Mouse (Mus musculus): ENCODE data around the gene Ptpn12. TPM values are rescaled to one million over a fixed set of nuclear protein-coding genes. Genes with fewer than 3 reads are reported as not detected.

Ptpn12 gene
- polyA plus RNA-seq, 1 experiment from 2014 or later = 15.3 TPM

DNA sequence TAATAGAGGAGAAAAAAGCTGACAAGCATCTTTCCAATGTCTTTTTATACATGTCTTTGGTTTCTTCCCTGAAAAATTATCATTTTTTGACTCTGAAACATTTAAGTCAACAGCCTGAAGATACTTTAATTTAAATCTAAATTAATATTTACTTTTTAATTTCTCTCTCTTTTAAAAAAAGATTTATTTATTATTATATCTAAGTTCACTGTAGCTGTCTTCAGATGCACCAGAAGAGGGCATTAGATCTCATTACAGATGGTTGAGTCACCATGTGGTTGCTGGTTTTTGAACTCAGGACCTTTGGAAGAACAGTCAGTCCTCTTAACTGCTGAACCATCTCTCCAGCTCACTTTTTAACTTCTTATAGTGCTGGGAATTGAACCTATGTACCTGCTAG is 44.8 kb downstream of the Ptpn12 start:
- ATAC-seq (replicated peaks; ENCODE audit: insufficient number of reproducible peaks, insufficient read depth, low FRiP score, low read depth) = no peak
- Histone ChIP-seq H3K4me2 (no peak overlapping the region), H3K4me1 (replicated peaks) (no peaks in the 10 kb centered on the region), H3K4me3 (no peak overlapping the region), H3K9me3 (replicated peaks) (no peaks in the 10 kb centered on the region), H3K36me3 (peaks cover 35% of the 10 kb centered on the region), H3K27ac (no peak overlapping the region), H3K27me3 (no peaks in the 10 kb centered on the region), H3K9ac (no peak overlapping the region)

DNA sequence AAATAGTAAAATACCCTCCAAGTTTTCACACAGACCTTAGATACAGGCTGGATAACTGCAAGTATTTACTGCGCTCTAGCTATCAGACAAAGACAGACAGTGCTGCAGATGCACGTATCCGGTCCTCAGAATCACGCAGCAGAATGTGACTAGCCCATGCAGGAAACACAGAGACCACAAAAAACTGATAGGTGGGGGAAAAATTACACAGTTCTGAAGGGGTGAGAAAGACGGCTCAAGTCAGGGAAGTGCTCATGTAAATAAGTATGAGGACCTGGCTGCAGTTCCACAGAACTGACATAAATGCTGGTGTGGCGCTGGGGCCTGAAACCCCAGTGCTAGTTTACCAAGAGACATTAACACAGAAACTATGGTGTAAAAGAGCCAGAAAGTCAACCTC is 53.0 kb downstream of the Ptpn12 start:
- H3K9me3 ChIP-seq (replicated peaks) = no peaks in the 10 kb centered on the region
- ATAC-seq (replicated peaks; ENCODE audit: insufficient number of reproducible peaks, insufficient read depth, low FRiP score, low read depth) = no peak
- H3K27me3 ChIP-seq = no peaks in the 10 kb centered on the region
- H3K4me2 ChIP-seq = no peak overlapping the region
- no peak overlapping the region for H3K4me3 ChIP-seq
- H3K36me3 ChIP-seq = peaks cover 61% of the 10 kb centered on the region
- 83% methylated on average over 6 of the region's 6 CpGs for WGBS
- no peak overlapping the region for H3K9ac ChIP-seq
- no peaks in the 10 kb centered on the region for H3K4me1 ChIP-seq (replicated peaks)
- no peak overlapping the region for H3K27ac ChIP-seq

DNA sequence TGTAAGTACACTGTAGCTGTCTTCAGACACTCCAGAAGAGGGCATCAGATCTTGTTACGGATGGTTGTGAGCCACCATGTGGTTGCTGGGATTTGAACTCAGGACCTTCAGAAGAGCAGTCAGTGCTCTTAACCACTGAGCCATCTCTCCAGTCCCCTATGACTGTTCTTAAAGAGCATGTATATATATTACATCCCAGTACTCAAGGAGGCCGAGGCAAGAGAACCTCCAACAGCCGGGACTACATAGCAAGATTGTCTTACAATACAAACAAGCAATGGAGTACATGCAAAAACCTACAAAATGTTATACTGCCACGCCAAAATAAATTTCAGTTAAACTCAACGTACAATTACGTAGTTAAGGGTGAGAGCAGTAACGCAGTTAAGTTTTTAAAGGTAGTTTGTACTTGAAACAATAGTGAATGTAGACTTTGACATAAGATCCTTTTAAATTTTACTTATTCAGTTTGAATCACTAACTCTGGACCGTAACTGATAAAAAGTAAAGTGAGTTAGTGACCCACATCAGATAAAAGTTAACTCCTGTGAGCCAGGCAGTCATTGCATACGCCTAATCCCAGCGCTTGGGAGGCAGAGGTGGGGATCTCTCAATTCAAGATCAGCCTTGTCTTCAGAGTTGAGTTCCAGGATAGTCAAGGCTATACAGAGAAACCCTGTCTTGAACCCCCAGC is 53.9 kb downstream of the Ptpn12 start:
- Histone ChIP-seq H3K9ac (no peak overlapping the region), H3K36me3 (peaks cover 71% of the 10 kb centered on the region), H3K4me1 (replicated peaks) (no peaks in the 10 kb centered on the region), H3K9me3 (replicated peaks) (no peaks in the 10 kb centered on the region), H3K4me3 (no peak overlapping the region), H3K4me2 (no peak overlapping the region), H3K27me3 (no peaks in the 10 kb centered on the region), H3K27ac (no peak overlapping the region)
- no peak for ATAC-seq (replicated peaks; ENCODE audit: insufficient number of reproducible peaks, insufficient read depth, low FRiP score, low read depth)
- WGBS = 92% methylated on average over 10 of the region's 10 CpGs

DNA sequence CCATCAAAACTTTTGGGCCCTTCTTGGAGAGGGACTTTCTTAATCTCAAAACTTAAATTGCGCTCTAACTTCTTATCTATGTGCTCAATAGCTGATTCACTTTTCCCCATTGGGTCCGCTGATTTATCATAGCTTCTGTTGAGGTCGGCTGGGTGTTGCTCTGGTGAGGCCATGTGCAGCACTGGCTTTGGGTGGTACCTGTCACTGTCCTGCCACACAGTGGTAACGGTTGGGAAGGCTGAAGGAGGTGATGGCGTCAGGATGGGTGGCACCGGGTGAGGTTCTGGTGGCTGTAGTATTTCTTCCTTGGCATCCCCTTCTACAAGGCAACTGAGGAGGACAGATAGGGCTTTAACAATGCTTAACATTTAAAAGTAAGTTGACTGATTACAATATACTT is 57.3 kb downstream of the Ptpn12 start:
- no peaks in the 10 kb centered on the region for H3K4me1 ChIP-seq (replicated peaks)
- H3K4me2 ChIP-seq = no peak overlapping the region
- H3K4me3 ChIP-seq = no peak overlapping the region
- no peak for ATAC-seq (replicated peaks; ENCODE audit: insufficient number of reproducible peaks, insufficient read depth, low FRiP score, low read depth)
- H3K27ac ChIP-seq = no peak overlapping the region
- H3K9ac ChIP-seq = no peak overlapping the region
- H3K27me3 ChIP-seq = no peaks in the 10 kb centered on the region
- H3K36me3 ChIP-seq = peaks cover 85% of the 10 kb centered on the region
- WGBS = 92% methylated on average over 6 of the region's 6 CpGs
- H3K9me3 ChIP-seq (replicated peaks) = no peaks in the 10 kb centered on the region

DNA sequence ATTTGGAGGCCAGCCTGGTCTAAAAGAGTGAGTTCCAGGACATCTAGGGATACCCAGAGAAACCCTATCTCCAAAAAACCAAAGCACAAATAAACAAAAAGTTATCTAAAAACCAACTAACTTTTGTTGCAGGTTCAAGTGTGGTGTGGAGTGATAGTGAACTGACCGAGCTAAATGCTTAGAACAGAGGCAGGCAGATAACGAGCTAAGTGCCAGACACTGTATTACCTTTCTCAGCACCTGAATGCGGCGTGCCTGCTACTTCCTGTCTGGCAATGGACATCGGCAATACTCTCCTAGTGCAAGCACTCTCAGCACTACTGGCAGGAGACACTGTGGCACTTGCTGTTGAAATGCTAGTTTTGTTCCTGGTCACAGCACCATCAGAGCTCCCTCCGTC is 58.2 kb downstream of the Ptpn12 start:
- 84% methylated on average over 6 of the region's 6 CpGs for WGBS
- no peaks in the 10 kb centered on the region for H3K4me1 ChIP-seq (replicated peaks)

DNA sequence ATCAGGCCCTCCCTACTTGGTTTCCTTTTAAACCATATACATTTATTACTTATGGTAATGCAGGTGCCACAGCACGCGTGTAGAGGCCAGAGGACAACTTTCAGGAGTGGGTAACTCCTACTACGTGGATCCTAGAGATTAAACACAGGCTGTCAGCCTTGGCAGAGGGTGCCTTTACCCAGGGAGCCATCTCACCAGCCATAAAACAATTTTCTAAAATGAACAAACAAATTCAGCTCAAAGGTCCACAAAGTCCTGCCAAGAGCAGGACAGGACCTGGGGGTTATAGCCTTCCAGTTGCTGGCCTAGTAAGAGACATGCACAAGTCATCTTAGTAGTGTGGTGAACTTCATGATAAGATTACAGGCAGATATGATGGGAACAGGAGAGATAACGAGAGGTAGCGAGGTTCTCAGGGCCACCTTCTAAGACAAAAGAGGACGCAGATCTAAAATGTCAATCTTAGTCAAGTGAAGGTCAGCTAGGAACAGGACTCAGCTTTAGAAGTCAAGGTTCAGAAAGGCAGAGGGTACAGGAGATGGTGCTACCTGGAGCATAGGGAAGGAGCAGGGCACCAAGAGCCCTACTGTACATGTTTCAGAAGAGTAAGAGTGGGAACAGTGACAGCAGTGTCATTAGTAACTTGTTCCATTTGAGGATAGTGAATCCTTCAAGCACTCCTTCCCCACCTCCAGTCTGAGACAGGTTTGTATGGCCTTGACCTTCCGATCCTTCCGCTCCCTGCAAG is 65.5 kb downstream of the Ptpn12 start:
- no peaks in the 10 kb centered on the region for H3K27me3 ChIP-seq
- H3K9me3 ChIP-seq (replicated peaks) = no peaks in the 10 kb centered on the region
- H3K36me3 ChIP-seq = peaks cover 57% of the 10 kb centered on the region
- 88% methylated on average over 8 of the region's 8 CpGs for WGBS
- no peak overlapping the region for H3K4me3 ChIP-seq
- H3K4me2 ChIP-seq = no peak overlapping the region
- no peaks in the 10 kb centered on the region for H3K4me1 ChIP-seq (replicated peaks)
- no peak for ATAC-seq (replicated peaks; ENCODE audit: insufficient number of reproducible peaks, insufficient read depth, low FRiP score, low read depth)
- H3K27ac ChIP-seq = no peak overlapping the region
- H3K9ac ChIP-seq = no peak overlapping the region

More for the DNA sequence above, 58.2 kb downstream of the Ptpn12 start:
- Histone ChIP-seq H3K27me3 (no peaks in the 10 kb centered on the region), H3K9me3 (replicated peaks) (no peaks in the 10 kb centered on the region), H3K9ac (no peak overlapping the region), H3K27ac (no peak overlapping the region), H3K4me3 (no peak overlapping the region), H3K4me2 (no peak overlapping the region), H3K36me3 (peaks cover 76% of the 10 kb centered on the region)
- ATAC-seq (replicated peaks; ENCODE audit: insufficient number of reproducible peaks, insufficient read depth, low FRiP score, low read depth) = no peak

DNA sequence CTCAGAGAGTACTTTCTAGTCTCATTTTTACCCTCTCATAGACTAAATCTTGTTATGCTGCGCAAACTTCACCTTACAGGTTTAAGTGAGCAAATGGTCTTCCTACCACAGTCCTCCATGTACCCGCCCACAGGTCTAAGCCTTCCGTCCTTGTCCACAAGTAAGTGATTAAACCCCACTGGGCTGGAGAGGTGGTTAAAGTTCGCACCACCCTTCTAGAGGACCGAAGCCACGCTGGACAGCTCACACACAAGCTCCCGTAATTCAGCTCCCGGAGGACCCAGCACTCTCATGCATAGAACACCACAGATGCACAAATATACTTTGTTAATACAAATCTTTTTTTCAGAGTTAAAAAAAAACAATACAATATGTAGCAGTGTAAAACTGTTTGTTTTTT is 69.4 kb downstream of the Ptpn12 start:
- H3K36me3 ChIP-seq = peaks cover 47% of the 10 kb centered on the region
- no peaks in the 10 kb centered on the region for H3K4me1 ChIP-seq (replicated peaks)
- no peaks in the 10 kb centered on the region for H3K27me3 ChIP-seq
- H3K9ac ChIP-seq = no peak overlapping the region
- H3K4me2 ChIP-seq = no peak overlapping the region
- 92% methylated on average over 8 of the region's 8 CpGs for WGBS
- no peak for ATAC-seq (replicated peaks; ENCODE audit: insufficient number of reproducible peaks, insufficient read depth, low FRiP score, low read depth)
- H3K9me3 ChIP-seq (replicated peaks) = no peaks in the 10 kb centered on the region
- no peak overlapping the region for H3K27ac ChIP-seq
- H3K4me3 ChIP-seq = no peak overlapping the region

DNA sequence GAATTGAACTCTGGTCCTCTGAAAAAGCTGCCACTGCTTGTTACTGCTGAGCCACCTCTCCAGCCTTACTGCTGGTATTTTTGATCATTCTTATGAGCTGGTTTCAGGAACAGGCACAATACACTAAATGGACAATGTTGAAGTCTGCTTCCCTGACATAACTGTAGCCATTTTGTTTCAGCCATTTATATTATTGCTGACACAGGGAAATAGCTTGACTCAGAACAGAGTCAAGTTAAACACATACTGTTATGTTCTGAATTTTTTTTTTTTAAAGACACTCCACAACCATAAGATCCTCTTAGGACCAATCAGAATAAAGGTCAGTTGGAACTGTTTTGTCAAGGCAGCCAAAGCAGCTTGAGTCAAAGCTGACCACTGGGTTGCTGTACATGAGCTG is 72.2 kb downstream of the Ptpn12 start:
- ATAC-seq (replicated peaks; ENCODE audit: insufficient number of reproducible peaks, insufficient read depth, low FRiP score, low read depth) = no peak
- no peaks in the 10 kb centered on the region for H3K9me3 ChIP-seq (replicated peaks)
- H3K4me2 ChIP-seq = no peak overlapping the region

DNA sequence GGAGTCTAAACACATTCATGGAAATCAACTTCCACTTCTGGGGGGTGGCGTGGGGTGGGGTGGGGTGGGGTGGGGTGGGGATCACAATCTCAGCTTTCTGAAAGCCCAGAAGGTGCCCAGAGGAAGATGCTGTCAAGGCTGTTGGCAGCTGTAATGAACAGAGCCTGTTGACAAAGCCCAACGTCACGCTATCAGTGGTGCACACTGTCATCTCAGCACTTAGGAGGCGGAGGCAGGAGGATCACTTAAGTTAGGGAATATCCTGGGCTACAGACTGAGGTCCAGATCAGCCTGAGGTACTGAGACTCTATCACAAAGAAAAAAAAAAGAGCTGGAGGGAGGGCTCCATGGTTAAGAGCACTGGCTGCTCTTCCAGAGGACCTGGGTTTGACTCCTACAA is 81.0 kb downstream of the Ptpn12 start:
- Histone ChIP-seq H3K9ac (no peak overlapping the region), H3K36me3 (no peaks in the 10 kb centered on the region), H3K4me1 (replicated peaks) (no peaks in the 10 kb centered on the region), H3K4me3 (no peak overlapping the region), H3K27me3 (no peaks in the 10 kb centered on the region), H3K27ac (no peak overlapping the region), H3K9me3 (replicated peaks) (no peaks in the 10 kb centered on the region), H3K4me2 (no peak overlapping the region)
- 68% methylated on average over 4 of the region's 4 CpGs for WGBS
- no peak for ATAC-seq (replicated peaks; ENCODE audit: insufficient number of reproducible peaks, insufficient read depth, low FRiP score, low read depth)

More for the DNA sequence above, 72.2 kb downstream of the Ptpn12 start:
- H3K9ac ChIP-seq = no peak overlapping the region
- peaks cover 29% of the 10 kb centered on the region for H3K36me3 ChIP-seq
- no peak overlapping the region for H3K27ac ChIP-seq
- H3K4me1 ChIP-seq (replicated peaks) = no peaks in the 10 kb centered on the region
- no peak overlapping the region for H3K4me3 ChIP-seq
- H3K27me3 ChIP-seq = no peaks in the 10 kb centered on the region

DNA sequence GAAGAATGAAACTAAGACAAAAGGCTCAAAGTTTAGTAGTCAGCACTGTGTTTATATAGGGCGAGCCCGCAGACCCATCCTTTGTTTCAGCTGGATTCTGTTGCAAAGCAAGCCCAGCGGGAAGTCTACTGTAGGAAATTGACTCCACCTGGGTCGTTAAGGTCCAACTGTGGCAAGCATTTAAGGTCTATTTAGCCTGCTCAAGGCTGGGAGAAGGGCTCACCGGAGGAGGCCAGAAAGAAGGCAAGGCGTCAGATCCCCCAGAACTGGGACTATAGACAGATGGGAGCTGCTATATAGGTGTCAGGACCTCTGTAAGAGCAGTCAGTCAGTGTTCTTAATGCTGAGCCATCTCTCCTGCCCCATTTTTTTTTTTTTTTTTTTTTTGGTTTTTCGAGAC is 81.7 kb downstream of the Ptpn12 start:
- H3K36me3 ChIP-seq = no peaks in the 10 kb centered on the region
- no peak overlapping the region for H3K9ac ChIP-seq
- no peak overlapping the region for H3K4me2 ChIP-seq
- H3K27ac ChIP-seq = no peak overlapping the region
- H3K27me3 ChIP-seq = no peaks in the 10 kb centered on the region
- WGBS = 55% methylated on average over 7 of the region's 7 CpGs
- ATAC-seq (replicated peaks; ENCODE audit: insufficient number of reproducible peaks, insufficient read depth, low FRiP score, low read depth) = no peak
- 0 out of 2 replicates have a peak, but pooled peaks cover under 1% of the 10 kb centered on the region for H3K4me1 ChIP-seq (replicated peaks)
- H3K4me3 ChIP-seq = no peak overlapping the region
- no peaks in the 10 kb centered on the region for H3K9me3 ChIP-seq (replicated peaks)

DNA sequence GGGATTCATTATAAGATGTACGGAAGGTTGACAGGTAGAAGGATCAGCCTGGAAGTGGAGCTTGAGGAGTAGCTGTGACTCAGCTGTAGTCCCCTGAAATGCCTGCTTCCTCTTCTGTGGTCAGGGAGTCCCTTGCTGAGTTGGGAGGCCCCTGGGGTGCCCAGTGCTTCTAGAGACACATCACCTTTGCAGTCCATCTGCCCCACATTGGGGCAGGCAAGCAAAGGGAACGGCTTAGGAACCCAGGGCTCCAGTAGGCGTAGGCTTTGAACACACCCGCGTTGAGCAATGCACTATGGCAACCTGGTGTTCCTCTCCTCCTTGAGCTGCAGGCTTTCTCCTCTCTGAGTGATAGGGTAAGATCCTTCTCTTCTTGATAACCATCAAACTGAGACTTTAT is 82.6 kb downstream of the Ptpn12 start:
- no peak overlapping the region for H3K4me2 ChIP-seq
- peaks cover 5% of the 10 kb centered on the region for H3K4me1 ChIP-seq (replicated peaks)
- H3K4me3 ChIP-seq = no peak overlapping the region
- WGBS = 72% methylated on average over 5 of the region's 5 CpGs
- H3K9ac ChIP-seq = no peak overlapping the region
- no peak for ATAC-seq (replicated peaks; ENCODE audit: insufficient number of reproducible peaks, insufficient read depth, low FRiP score, low read depth)
- H3K9me3 ChIP-seq (replicated peaks) = no peaks in the 10 kb centered on the region
- H3K27ac ChIP-seq = no peak overlapping the region
- no peaks in the 10 kb centered on the region for H3K36me3 ChIP-seq
- H3K27me3 ChIP-seq = no peaks in the 10 kb centered on the region

DNA sequence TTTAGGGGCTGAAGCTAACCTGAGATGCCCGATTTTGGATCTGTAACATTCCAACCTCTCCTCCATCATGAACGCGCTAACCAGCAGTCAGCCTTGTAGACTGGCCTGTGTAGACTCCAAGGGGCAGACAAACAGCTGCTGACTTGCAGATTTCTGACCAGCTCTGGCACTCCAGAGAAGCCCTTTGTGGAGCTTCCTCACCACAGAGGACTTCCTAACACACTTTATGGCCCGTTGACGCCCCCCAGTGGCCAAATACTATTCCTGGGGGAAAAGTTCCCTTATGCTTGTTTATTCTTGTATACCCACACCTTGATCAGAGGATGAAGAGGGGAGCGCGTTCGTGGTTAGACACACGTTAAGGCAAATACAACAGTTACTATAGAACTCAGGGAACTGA is 86.7 kb downstream of the Ptpn12 start:
- Histone ChIP-seq H3K36me3 (no peaks in the 10 kb centered on the region), H3K4me2 (no peak overlapping the region), H3K9me3 (replicated peaks) (no peaks in the 10 kb centered on the region), H3K9ac (no peak overlapping the region), H3K27ac (no peak overlapping the region), H3K27me3 (no peaks in the 10 kb centered on the region), H3K4me1 (replicated peaks) (peaks cover 7% of the 10 kb centered on the region), H3K4me3 (no peak overlapping the region)
- 53% methylated on average over 9 of the region's 9 CpGs for WGBS
- ATAC-seq (replicated peaks; ENCODE audit: insufficient number of reproducible peaks, insufficient read depth, low FRiP score, low read depth) = no peak

Measured in heart, embryonic 15.5 days (tissue).